Mouse (Mus musculus): Measurements from ENCODE around the gene Invs.
A peak's percentile ranks its signal among the peaks of the same experiment; 100 is the strongest.

The Invs gene

DNA sequence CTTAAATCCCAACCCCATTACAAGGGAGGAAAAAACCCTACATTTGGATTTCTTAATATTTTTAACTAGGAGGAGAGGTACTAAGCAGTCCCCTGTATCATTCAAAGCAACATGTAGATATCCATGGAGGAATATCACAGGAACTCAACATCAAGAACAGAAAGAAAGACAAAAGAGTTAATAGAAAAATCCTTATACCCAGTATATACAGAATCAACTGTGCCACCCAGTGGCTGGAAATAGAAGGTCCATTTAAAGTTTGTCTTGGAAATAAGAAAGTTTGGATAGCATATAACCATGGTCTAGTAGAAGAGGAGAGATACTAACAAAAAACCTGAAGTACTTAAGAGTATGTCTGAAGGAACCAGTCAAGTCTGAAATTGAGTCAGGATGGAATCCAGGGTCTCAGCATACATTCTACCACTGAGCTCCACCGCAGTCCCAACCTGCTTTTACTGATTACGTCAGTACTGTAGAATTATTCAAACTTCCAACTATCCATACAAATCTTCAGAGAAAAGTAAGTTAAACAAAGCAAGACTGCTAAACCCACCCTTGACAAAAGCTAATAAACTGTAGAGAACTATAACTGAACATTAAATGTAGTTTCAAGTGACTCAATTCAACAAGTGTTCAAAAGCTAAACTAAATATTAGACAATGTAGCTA is 174.7 kb downstream of the Invs start:
- no peak for DNase-seq (ENCODE audit: low spot score in 2 of 2)

DNA sequence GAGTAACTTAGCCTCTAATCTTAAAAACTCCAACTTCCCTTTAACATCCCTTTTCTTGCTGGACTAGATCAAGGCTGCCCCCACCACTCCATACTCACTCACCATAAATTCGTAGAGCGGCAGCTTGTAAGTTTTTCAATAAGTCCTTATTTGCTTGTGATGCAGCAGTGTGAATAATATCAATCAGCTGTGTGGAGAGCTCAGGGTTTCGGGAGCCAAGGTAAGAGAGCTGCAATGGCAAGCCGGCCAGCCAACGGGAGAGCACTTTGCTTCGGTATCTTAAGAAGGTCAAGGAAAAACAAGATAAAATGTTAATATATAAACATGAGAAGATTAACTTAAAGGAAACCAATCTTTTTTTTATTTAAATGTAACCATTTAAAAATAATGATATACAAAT is 178.9 kb downstream of the Invs start:
- DNase-seq (ENCODE audit: low spot score in 2 of 2), result no peak

DNA sequence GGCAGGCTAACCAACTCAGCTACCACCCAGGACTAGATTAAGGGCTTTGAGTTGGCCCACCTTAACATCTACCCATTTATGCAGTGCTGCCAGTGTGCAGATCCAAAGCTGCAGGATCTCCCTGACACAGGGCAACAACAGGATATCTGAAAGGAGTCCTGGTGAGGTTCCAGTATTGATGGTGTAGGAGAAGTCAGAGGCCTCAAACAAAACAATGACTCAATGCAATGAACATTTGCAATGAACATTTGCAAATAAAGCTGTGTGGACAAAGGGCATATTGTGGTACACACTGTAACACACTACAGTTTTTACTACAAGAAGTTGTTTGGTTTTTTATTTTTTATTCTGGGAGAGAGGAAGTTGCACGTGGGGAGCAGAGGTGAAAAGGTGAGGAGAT is 181.5 kb downstream of the Invs start:
- no peak for DNase-seq (ENCODE audit: low spot score in 2 of 2)

DNA sequence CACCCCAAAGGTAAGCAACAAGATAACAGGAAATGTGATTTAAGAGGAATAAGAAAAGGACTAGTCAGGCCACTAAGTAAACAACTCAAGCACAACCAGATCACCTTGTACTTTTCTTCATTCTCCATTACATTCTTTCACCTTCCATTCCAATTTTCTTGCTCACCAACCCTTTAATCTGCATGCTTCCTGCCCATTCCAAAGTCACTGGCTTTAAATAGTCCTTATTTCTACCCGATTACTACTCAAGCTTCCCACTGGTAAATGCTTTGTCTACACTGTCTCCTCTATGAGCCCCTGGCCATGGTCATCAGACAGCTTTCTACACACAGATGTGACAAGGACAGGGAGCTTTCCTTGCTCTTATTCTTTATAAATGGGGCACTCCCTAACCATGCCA is 191.4 kb downstream of the Invs start:
- no peak for DNase-seq (ENCODE audit: low spot score in 2 of 2)

DNA sequence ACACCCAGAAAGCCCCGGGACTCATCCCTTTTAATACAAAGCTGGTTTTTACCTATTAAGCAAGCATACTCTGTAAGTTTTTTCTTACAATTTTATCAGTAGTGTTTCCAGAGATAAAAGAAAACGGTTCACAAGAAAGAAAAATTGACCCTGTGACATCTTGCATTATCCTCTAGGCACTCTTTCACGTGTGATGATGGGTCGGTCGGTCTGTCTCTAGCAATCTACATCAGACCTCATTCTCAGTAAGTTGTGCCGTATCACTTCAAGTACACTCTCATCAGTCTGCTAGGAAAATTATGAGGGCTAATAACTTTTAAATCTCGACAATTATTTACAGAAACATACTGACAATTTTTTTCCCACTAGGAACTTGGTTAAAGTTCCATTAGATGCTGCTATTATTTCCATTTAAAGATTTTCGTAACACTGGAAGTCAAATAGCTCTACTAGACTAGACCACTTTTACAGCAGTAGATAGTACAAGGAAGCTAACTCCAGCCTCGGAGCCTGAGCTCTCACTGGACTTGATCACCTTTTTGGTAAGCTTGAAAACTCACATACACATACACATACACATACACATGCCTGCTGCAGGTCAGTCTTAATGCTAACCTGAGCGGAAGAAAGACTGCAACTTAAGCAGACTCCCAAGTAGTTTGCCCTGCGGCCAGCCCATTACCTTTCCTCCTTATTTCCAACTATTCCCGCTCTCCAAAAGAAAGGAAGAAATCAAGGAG is 192.7 kb downstream of the Invs start:
- DNase-seq (ENCODE audit: low spot score in 2 of 2), result peak in 1 of 2 experiments; percentile 7

DNA sequence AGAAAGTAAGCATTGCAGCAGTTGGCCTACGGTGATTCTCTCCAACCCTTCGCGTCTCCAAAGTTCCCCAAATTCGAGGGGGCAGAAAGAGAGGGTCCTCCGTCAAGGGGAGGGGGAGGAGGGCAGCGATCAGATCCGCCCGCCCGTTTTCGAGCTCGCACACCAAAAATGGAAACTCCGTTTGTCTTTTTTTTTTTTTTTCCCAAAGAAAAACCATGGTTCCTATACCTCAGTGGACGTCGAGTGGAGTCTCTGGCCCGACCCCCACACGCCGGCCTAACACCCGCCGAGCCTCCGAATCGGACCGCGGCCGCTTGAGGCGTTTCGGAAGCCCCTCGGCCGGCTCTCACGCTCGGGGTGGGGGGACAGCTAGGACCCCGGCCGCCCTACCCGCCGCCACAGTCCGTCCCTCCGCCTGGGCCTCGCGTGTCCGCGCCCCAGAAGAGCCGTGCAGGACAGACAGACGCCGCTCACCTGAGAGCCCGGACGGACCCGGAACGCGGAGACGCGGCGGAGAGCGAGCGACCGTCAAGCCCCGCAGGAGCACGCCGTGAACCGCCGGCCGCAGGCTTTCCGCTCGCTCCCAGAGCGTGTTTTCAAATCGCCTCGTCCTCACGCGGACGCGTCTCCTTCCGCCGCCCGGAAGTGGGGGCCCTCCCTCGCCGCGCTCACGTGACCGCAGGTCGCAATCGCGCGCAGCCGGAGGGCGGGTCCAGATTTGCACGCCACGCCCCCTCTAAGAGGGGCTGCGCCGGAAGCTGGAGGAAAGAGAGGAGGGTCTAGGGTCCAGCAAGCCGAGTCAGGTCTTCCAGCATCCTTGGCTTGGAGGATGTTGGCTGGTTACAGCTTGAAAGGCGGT is 193.5 kb downstream of the Invs start, which contains the start of gene Tex10:
Gene Tex10, minus strand, starts transcription at position 668 of the 859 bp plus-strand sequence.
- peak; percentile 75 to 87 for DNase-seq (ENCODE audit: low spot score in 2 of 2)

DNA sequence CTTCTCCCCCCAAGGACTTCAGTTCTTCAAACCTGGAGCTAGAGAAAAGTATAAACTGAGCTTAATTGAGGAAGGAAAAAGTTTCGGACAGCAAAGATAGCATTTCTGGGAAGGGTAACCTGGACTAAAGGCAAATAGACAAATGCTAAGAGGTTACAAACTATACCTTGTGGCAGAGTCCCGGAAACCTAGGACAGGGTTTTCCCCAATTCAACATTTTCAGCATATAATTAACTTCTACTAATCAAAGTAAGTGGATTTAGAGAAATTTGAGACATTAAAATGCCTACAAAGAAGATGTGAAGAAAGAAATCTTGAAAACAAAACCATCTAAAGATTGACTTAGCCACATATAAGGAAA is 194.1 kb downstream of the Invs start:
- DNase-seq (ENCODE audit: low spot score in 2 of 2), result no peak

DNA sequence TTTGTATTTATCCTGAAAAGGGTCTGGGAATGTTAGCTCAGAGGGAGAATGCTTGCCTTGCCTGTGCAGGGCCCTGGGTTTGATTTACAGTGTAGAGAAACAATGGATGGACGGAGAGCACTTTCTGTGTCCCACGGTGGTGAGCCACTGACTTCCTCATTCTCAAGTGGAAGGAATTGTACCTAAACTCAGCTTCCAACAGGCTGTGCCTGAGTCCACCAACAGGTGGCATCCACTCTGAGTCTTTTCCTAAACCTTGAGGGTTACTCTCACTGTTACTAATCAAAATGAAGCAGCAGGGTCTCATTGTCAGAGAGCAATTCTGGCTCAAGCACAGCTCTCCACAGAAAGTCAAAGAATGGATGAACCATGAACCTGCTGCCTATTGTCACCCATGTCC is 201.7 kb downstream of the Invs start:
- DNase-seq (ENCODE audit: low spot score in 2 of 2), result peak in 1 of 2 experiments; percentile 17

Measured in frontal cortex, postnatal 10 days (tissue).